Mouse (Mus musculus) stomach, postnatal 0 days (tissue): ENCODE measurements around the gene Rabepk.

Experiments
- CTCF ChIP-seq: IDR thresholded peaks from 2 replicates; pipeline ENCODE4 v1.5.1; 2016; ENCODE audit warnings: antibody characterized with exemption, low read depth, mild to moderate bottlenecking, moderate library complexity
- EP300 ChIP-seq: optimal IDR thresholded peaks from 2 replicates; pipeline ENCODE3; 2016; ENCODE audit warnings: antibody characterized with exemption

DNA sequence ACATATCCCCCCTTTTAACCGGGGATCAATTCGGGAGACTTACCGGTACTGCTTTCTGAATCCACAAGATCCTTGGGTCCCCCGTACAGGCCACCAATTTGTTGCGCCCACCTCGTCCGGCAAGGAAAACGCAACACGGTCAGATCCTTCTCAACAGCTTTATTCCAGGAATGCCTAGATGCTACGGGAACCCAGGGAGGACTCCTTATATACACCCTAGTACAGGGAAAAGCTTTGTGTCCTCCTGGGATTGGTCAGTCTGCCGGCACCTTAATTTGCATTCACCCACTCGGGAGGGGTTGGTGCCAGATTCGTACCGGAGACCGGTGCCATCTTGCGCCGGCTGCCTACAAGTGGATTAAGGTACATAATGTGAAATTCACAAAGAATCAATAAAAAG, 33.9 kb upstream of the Rabepk start:
- TF ChIP-seq CTCF (no peak), EP300 (no peak)
